Mouse (Mus musculus): ENCODE measurements around the gene 1700037H04Rik.

DNA sequence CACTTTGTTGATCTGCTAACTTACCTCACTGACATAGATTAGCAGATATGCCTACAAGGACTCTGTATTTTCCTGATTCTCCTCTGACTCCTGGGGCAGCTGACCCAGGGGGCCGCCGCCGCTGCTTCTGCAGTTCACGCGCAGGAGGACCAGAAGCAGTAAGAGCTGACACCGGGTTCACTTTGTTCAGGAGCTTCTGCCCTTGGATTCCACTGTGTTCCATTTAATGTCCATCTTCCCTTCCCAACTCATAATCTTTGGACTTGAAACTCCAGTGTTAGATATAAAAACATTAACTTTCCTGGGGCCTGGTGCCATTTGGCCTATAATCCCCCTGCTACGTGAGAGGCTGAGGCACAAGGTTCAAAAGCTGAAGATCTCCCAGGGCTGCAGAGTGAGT is 4.0 kb upstream of the 1700037H04Rik start:
- TF ChIP-seq CTCF (IDR thresholded peaks at IDR 0.05; ENCODE audit: insufficient read depth, low read length) (no peak), POLR2A (IDR thresholded peaks at IDR 0.05; ENCODE audit: borderline replicate concordance, extremely low read depth, low read depth, low read length) (no peak)

Measured in lung, adult 2 months (tissue).